Mouse (Mus musculus): ENCODE data around the gene Vegfa. TPM values are rescaled to one million over a fixed set of nuclear protein-coding genes. Genes with fewer than 3 reads are reported as not detected.
A peak's percentile ranks its signal among the peaks of the same experiment; 100 is the strongest.

Gene Vegfa
- polyA plus RNA-seq, 1 experiment from 2014 or later, result 7.4 TPM

GRCm38 (mm10) chr17:46010462-46010861 is 21.7 kb downstream of the Vegfa start:
- no peak overlapping the region for H3K27ac ChIP-seq (ENCODE audit: low read depth, low read length)
- no peak overlapping the region for H3K9ac ChIP-seq (ENCODE audit: low read depth, low read length)
- no peaks in the 10 kb centered on the region for H3K27me3 ChIP-seq (ENCODE audit: control insufficient read depth, insufficient read depth, low read length)
- 88% methylated on average over 6 of the region's 6 CpGs for WGBS (ENCODE audit: insufficient replicate concordance)
- no peak for ATAC-seq (replicated peaks; ENCODE audit: insufficient number of reproducible peaks, low FRiP score, low TSS enrichment)
- no peaks in the 10 kb centered on the region for H3K9me3 ChIP-seq (replicated peaks; ENCODE audit: control insufficient read depth, low read length)
- H3K36me3 ChIP-seq (ENCODE audit: control insufficient read depth, insufficient read depth, low read length), result no peaks in the 10 kb centered on the region
- H3K4me3 ChIP-seq (ENCODE audit: low read depth, low read length), result no peak overlapping the region
- peaks cover 4% of the 10 kb centered on the region; the same call in 1 of the 2 replicates for H3K4me1 ChIP-seq (ENCODE audit: control insufficient read depth, insufficient read depth, low read length)
- H3K4me2 ChIP-seq, result no peak overlapping the region

GRCm38 (mm10) chr17:46009182-46009581 is 23.0 kb downstream of the Vegfa start:
- no peak overlapping the region for H3K9ac ChIP-seq (ENCODE audit: low read depth, low read length)
- peak; percentile 49; the same call in 1 of the 2 replicates for ATAC-seq (replicated peaks; ENCODE audit: insufficient number of reproducible peaks, low FRiP score, low TSS enrichment)
- no peaks in the 10 kb centered on the region for H3K27me3 ChIP-seq (ENCODE audit: control insufficient read depth, insufficient read depth, low read length)
- no peaks in the 10 kb centered on the region for H3K9me3 ChIP-seq (replicated peaks; ENCODE audit: control insufficient read depth, low read length)
- H3K4me1 ChIP-seq (ENCODE audit: control insufficient read depth, insufficient read depth, low read length), result peaks cover 4% of the 10 kb centered on the region; the same call in 1 of the 2 replicates
- H3K27ac ChIP-seq (ENCODE audit: low read depth, low read length), result no peak overlapping the region
- H3K4me2 ChIP-seq, result no peak overlapping the region
- 30% methylated on average over 7 of the region's 7 CpGs for WGBS (ENCODE audit: insufficient replicate concordance)
- H3K36me3 ChIP-seq (ENCODE audit: control insufficient read depth, insufficient read depth, low read length), result no peaks in the 10 kb centered on the region
- H3K4me3 ChIP-seq (ENCODE audit: low read depth, low read length), result no peak overlapping the region

- no peak overlapping the region for H3K4me3 ChIP-seq (ENCODE audit: low read depth, low read length)
- no peak overlapping the region for H3K9ac ChIP-seq (ENCODE audit: low read depth, low read length)
- no peak for ATAC-seq (replicated peaks; ENCODE audit: insufficient number of reproducible peaks, low FRiP score, low TSS enrichment)
- no peaks in the 10 kb centered on the region for H3K27me3 ChIP-seq (ENCODE audit: control insufficient read depth, insufficient read depth, low read length)
- H3K9me3 ChIP-seq (replicated peaks; ENCODE audit: control insufficient read depth, low read length), result no peaks in the 10 kb centered on the region
- H3K4me1 ChIP-seq (ENCODE audit: control insufficient read depth, insufficient read depth, low read length), result peaks cover 4% of the 10 kb centered on the region; the same call in 1 of the 2 replicates
- no peaks in the 10 kb centered on the region for H3K36me3 ChIP-seq (ENCODE audit: control insufficient read depth, insufficient read depth, low read length)
- 67% methylated on average over 3 of the region's 3 CpGs for WGBS (ENCODE audit: insufficient replicate concordance)
- H3K4me2 ChIP-seq, result no peak overlapping the region
- H3K27ac ChIP-seq (ENCODE audit: low read depth, low read length), result no peak overlapping the region
Measured at GRCm38 (mm10) chr17:46005458-46005857, 26.7 kb downstream of the Vegfa start.

- ATAC-seq (replicated peaks; ENCODE audit: insufficient number of reproducible peaks, low FRiP score, low TSS enrichment), result no peak
- no peak overlapping the region for H3K9ac ChIP-seq (ENCODE audit: low read depth, low read length)
- H3K9me3 ChIP-seq (replicated peaks; ENCODE audit: control insufficient read depth, low read length), result no peaks in the 10 kb centered on the region
- peaks cover 4% of the 10 kb centered on the region; the same call in 1 of the 2 replicates for H3K4me1 ChIP-seq (ENCODE audit: control insufficient read depth, insufficient read depth, low read length)
- no peak overlapping the region for H3K4me2 ChIP-seq
- H3K36me3 ChIP-seq (ENCODE audit: control insufficient read depth, insufficient read depth, low read length), result no peaks in the 10 kb centered on the region
- H3K27ac ChIP-seq (ENCODE audit: low read depth, low read length), result no peak overlapping the region
- 62% methylated on average over 5 of the region's 5 CpGs for WGBS (ENCODE audit: insufficient replicate concordance)
- no peak overlapping the region for H3K4me3 ChIP-seq (ENCODE audit: low read depth, low read length)
- H3K27me3 ChIP-seq (ENCODE audit: control insufficient read depth, insufficient read depth, low read length), result no peaks in the 10 kb centered on the region
Measured at GRCm38 (mm10) chr17:46004482-46004881, 27.7 kb downstream of the Vegfa start.

GRCm38 (mm10) chr17:46003717-46004481 is 28.3 kb downstream of the Vegfa start:
- Histone ChIP-seq H3K9me3 (replicated peaks; ENCODE audit: control insufficient read depth, low read length) (no peaks in the 10 kb centered on the region), H3K9ac (ENCODE audit: low read depth, low read length) (no peak overlapping the region), H3K4me3 (ENCODE audit: low read depth, low read length) (no peak overlapping the region), H3K4me1 (ENCODE audit: control insufficient read depth, insufficient read depth, low read length) (no peaks in the 10 kb centered on the region), H3K4me2 (no peak overlapping the region), H3K36me3 (ENCODE audit: control insufficient read depth, insufficient read depth, low read length) (no peaks in the 10 kb centered on the region), H3K27ac (ENCODE audit: low read depth, low read length) (no peak overlapping the region), H3K27me3 (ENCODE audit: control insufficient read depth, insufficient read depth, low read length) (no peaks in the 10 kb centered on the region)
- no peak for ATAC-seq (replicated peaks; ENCODE audit: insufficient number of reproducible peaks, low FRiP score, low TSS enrichment)
- WGBS (ENCODE audit: insufficient replicate concordance), result 67% methylated on average over 15 of the region's 15 CpGs

- Histone ChIP-seq H3K4me1 (ENCODE audit: control insufficient read depth, insufficient read depth, low read length) (peaks cover 2% of the 10 kb centered on the region; the same call in 1 of the 2 replicates), H3K9ac (ENCODE audit: low read depth, low read length) (no peak overlapping the region)
- WGBS (ENCODE audit: insufficient replicate concordance), result 79% methylated on average over 9 of the region's 9 CpGs
Measured at GRCm38 (mm10) chr17:45999366-45999940, 32.7 kb downstream of the Vegfa start.

GRCm38 (mm10) chr17:45998363-45998762 is 33.8 kb downstream of the Vegfa start:
- no peaks in the 10 kb centered on the region for H3K27me3 ChIP-seq (ENCODE audit: control insufficient read depth, insufficient read depth, low read length)

More at GRCm38 (mm10) chr17:45999366-45999940, 32.7 kb downstream of the Vegfa start:
- Histone ChIP-seq H3K36me3 (ENCODE audit: control insufficient read depth, insufficient read depth, low read length) (no peaks in the 10 kb centered on the region), H3K9me3 (replicated peaks; ENCODE audit: control insufficient read depth, low read length) (no peaks in the 10 kb centered on the region), H3K4me3 (ENCODE audit: low read depth, low read length) (no peak overlapping the region), H3K27me3 (ENCODE audit: control insufficient read depth, insufficient read depth, low read length) (no peaks in the 10 kb centered on the region), H3K4me2 (no peak overlapping the region), H3K27ac (ENCODE audit: low read depth, low read length) (no peak overlapping the region)
- ATAC-seq (replicated peaks; ENCODE audit: insufficient number of reproducible peaks, low FRiP score, low TSS enrichment), result no peak

GRCm38 (mm10) chr17:45996921-45997444 is 35.2 kb downstream of the Vegfa start:
- H3K36me3 ChIP-seq (ENCODE audit: control insufficient read depth, insufficient read depth, low read length), result no peaks in the 10 kb centered on the region
- H3K4me3 ChIP-seq (ENCODE audit: low read depth, low read length), result no peak overlapping the region
- WGBS (ENCODE audit: insufficient replicate concordance), result 77% methylated on average over 9 of the region's 9 CpGs
- H3K4me1 ChIP-seq (ENCODE audit: control insufficient read depth, insufficient read depth, low read length), result peaks cover 2% of the 10 kb centered on the region; the same call in 1 of the 2 replicates
- no peaks in the 10 kb centered on the region for H3K9me3 ChIP-seq (replicated peaks; ENCODE audit: control insufficient read depth, low read length)
- no peak for ATAC-seq (replicated peaks; ENCODE audit: insufficient number of reproducible peaks, low FRiP score, low TSS enrichment)
- H3K27ac ChIP-seq (ENCODE audit: low read depth, low read length), result no peak overlapping the region
- no peak overlapping the region for H3K9ac ChIP-seq (ENCODE audit: low read depth, low read length)
- no peaks in the 10 kb centered on the region for H3K27me3 ChIP-seq (ENCODE audit: control insufficient read depth, insufficient read depth, low read length)
- no peak overlapping the region for H3K4me2 ChIP-seq

More at GRCm38 (mm10) chr17:45998363-45998762, 33.8 kb downstream of the Vegfa start:
- H3K9me3 ChIP-seq (replicated peaks; ENCODE audit: control insufficient read depth, low read length), result no peaks in the 10 kb centered on the region
- H3K9ac ChIP-seq (ENCODE audit: low read depth, low read length), result no peak overlapping the region
- no peak overlapping the region for H3K27ac ChIP-seq (ENCODE audit: low read depth, low read length)
- no peaks in the 10 kb centered on the region for H3K36me3 ChIP-seq (ENCODE audit: control insufficient read depth, insufficient read depth, low read length)
- WGBS (ENCODE audit: insufficient replicate concordance), result 29% methylated on average over 6 of the region's 6 CpGs
- no peak overlapping the region for H3K4me2 ChIP-seq
- no peak overlapping the region for H3K4me3 ChIP-seq (ENCODE audit: low read depth, low read length)
- H3K4me1 ChIP-seq (ENCODE audit: control insufficient read depth, insufficient read depth, low read length), result peaks cover 2% of the 10 kb centered on the region; the same call in 1 of the 2 replicates
- ATAC-seq (replicated peaks; ENCODE audit: insufficient number of reproducible peaks, low FRiP score, low TSS enrichment), result no peak

All from heart, embryonic 11.5 days (tissue).